Mouse (Mus musculus): ENCODE results near the gene Ttc38.

The Ttc38 gene

GRCm38 (mm10) chr15:85889235-85889634 is 57.1 kb downstream of the Ttc38 start:
- ATAC-seq (ENCODE audit: insufficient number of reproducible peaks, low FRiP score, low TSS enrichment): no peak

- no peak for ATAC-seq (ENCODE audit: insufficient number of reproducible peaks, low FRiP score, low TSS enrichment)
Measured at GRCm38 (mm10) chr15:85891971-85892370, 59.9 kb downstream of the Ttc38 start.

- no peak for ATAC-seq (ENCODE audit: insufficient number of reproducible peaks, low FRiP score, low TSS enrichment)
Measured at GRCm38 (mm10) chr15:85892498-85893118, 60.5 kb downstream of the Ttc38 start.

- no peak for ATAC-seq (ENCODE audit: insufficient number of reproducible peaks, low FRiP score, low TSS enrichment)
Measured at GRCm38 (mm10) chr15:85893871-85894270, 61.8 kb downstream of the Ttc38 start.

- ATAC-seq (ENCODE audit: insufficient number of reproducible peaks, low FRiP score, low TSS enrichment): peak; percentile 37; the same call in 1 of the 2 replicates
Measured at GRCm38 (mm10) chr15:85896284-85896683, 64.2 kb downstream of the Ttc38 start.

GRCm38 (mm10) chr15:85897113-85897512 is 65.0 kb downstream of the Ttc38 start:
- no peak for ATAC-seq (ENCODE audit: insufficient number of reproducible peaks, low FRiP score, low TSS enrichment)

DNA sequence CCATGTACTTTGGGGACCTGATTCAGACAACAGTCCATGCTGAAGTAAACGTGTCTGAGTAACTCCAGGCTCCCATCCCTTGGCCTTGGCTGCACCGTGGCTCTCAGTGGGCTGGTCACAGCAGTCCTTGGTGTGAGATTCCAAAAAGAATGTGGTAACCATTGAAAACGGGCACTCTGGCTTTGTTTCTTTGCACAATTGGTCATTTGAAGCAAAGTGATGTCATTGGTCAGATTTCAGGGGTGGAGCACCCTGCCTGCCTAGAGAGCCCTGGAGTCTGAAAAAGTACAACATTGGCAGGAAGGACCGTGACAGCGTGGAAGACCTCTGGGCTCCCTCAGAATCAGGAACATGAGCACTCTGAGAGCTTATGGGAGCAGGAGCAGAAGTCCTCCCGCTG is 67.3 kb downstream of the Ttc38 start:
- ATAC-seq (ENCODE audit: insufficient number of reproducible peaks, low FRiP score, low TSS enrichment): no peak

- ATAC-seq (ENCODE audit: insufficient number of reproducible peaks, low FRiP score, low TSS enrichment): no peak
Measured at GRCm38 (mm10) chr15:85900318-85900717, 68.2 kb downstream of the Ttc38 start.

DNA sequence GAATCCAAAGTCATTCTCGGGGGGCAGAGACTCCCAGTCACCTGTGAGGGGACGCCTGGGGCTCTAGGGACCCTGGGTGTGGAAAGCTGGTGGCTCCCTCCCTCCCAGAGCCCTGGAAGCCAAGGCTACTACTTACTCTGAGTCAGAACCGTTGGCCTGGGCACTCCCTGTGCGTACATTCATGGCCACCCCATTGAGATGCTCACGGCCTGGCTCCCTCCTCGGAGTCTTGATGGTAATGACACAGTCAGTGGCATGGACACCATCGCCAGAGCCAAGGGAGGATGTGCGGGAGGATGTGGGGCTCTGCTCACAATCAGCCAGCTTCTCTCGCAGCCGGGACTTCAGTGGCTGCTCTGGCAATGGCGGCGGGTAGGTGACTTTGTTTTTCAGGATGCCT is 68.7 kb downstream of the Ttc38 start:
- ATAC-seq (ENCODE audit: insufficient number of reproducible peaks, low FRiP score, low TSS enrichment): no peak

DNA sequence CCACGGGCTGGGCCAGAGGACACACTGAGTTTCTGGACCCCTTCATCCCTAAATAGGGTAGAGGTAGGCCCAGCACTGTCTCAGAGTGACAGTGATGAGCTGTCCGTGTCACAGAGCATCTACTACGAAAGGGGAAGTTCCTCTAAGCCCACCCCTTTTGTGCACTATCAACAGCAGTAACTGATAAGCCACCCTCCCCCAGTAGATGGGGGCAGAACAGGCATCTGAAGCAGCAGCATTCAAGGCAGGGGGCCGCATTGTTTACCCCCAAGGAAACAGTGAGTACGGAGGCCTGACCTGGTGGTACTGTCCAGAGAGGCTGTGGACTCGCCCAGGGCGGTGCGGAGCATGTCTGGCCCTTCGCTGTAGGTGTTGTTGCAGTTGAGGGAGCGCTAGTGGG is 70.4 kb downstream of the Ttc38 start:
- no peak for ATAC-seq (ENCODE audit: insufficient number of reproducible peaks, low FRiP score, low TSS enrichment)

- no peak for ATAC-seq (ENCODE audit: insufficient number of reproducible peaks, low FRiP score, low TSS enrichment)
Measured at GRCm38 (mm10) chr15:85903826-85904225, 71.7 kb downstream of the Ttc38 start.
